Comparison of ENCODE assay signal across 8 mouse cellular contexts in the genomic region with DNA sequence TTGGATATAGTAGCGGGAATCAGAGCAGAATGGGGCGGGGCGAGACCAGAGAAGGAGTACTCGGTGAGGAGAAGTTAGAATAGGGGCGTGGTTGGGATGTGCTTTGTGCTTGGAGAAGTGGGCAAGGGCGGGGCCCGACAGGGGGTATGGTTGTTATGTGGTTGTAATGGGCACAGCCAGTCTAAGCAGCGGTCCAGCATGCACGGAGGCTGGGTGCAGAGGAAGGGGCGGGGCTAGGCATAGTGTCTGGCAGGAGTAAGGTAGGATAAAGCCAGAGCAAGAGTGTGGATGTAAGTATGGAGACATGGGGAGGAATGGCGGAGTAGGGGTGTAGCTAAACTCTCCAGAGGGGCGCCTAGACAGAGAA. TPM values are rescaled to one million over a fixed set of nuclear protein-coding genes. Genes with fewer than 3 reads are reported as not detected.
DNase-seq lines count a peak whose midpoint lies in the region; ATAC-seq and TF ChIP-seq lines count a peak whose summit lies in the region.

No protein-coding gene starts in this region.

- no peak for TF ChIP-seq CTCF in thymus, adult 2 months (IDR thresholded peaks at IDR 0.05; ENCODE audit: borderline replicate concordance, control insufficient read depth, extremely low read depth, insufficient read depth, low read length, poor library complexity)
- no peak for TF ChIP-seq CTCF in stomach, postnatal 0 days (IDR thresholded peaks at IDR 0.05; ENCODE audit: low read depth)

- peak overlapping the region; percentile 15 for H3K4me3 ChIP-seq in thymus, adult 2 months (ENCODE audit: control insufficient read depth, insufficient read depth, low read length)
- peak overlapping the region; percentile 43 for H3K4me3 ChIP-seq in limb, embryonic 15.5 days
- H3K4me3 ChIP-seq in stomach, postnatal 0 days (ENCODE audit: low read depth, low read length): peak overlapping the region; percentile 38

- peak; percentile 93 for DNase-seq in heart, adult 11 months
- no peak for DNase-seq in heart, postnatal 36 days
- DNase-seq in thymus, adult 2 months: no peak
- DNase-seq in thymus, postnatal 0 days (ENCODE audit: low spot score): no peak
- DNase-seq in stomach, postnatal 0 days (ENCODE audit: low spot score): no peak
- no peak for DNase-seq in cerebellum, adult 18-20 months
- no peak for DNase-seq in left cerebral cortex, postnatal 14 days (ENCODE audit: low spot score in 2 of 2)

- WGBS in thymus, adult 2 months: 4% methylated on average over 12 of the region's 12 CpGs
- WGBS in limb, embryonic 15.5 days: 3% methylated on average over 12 of the region's 12 CpGs
- 5% methylated on average over 12 of the region's 12 CpGs for WGBS in stomach, postnatal 0 days

- no peaks in the 10 kb centered on the region for H3K9me3 ChIP-seq in limb, embryonic 15.5 days
- H3K9me3 ChIP-seq in stomach, postnatal 0 days (ENCODE audit: control insufficient read depth, low read length): no peaks in the 10 kb centered on the region

- H3K27ac ChIP-seq in thymus, adult 2 months (ENCODE audit: control insufficient read depth, insufficient read depth, low read length): no peak overlapping the region
- no peak overlapping the region for H3K27ac ChIP-seq in limb, embryonic 15.5 days
- H3K27ac ChIP-seq in stomach, postnatal 0 days (replicated peaks): no peak overlapping the region

- TF ChIP-seq POLR2A in thymus, adult 2 months (IDR thresholded peaks at IDR 0.05; ENCODE audit: control insufficient read depth, extremely low read depth, insufficient read depth, low read length, poor library complexity): no peak

- TF ChIP-seq EP300 in stomach, postnatal 0 days (optimal IDR thresholded peaks at IDR 0.05): no peak

- intact Hi-C loops in heart, postnatal 36 days (cut with DNase I): no loop called here
- intact Hi-C loops in left cerebral cortex, postnatal 14 days (cut with DNase I): no loop called here

- peak overlapping the region; percentile 84 for H3K4me2 ChIP-seq in limb, embryonic 15.5 days
- H3K4me2 ChIP-seq in stomach, postnatal 0 days (replicated peaks; ENCODE audit: low read depth): peak overlapping the region; percentile 67

- peaks cover 12% of the 10 kb centered on the region; the same call in 1 of the 2 replicates for H3K4me1 ChIP-seq in thymus, adult 2 months (replicated peaks; ENCODE audit: control insufficient read depth, insufficient read depth, low read length)
- H3K4me1 ChIP-seq in limb, embryonic 15.5 days: peaks cover 12% of the 10 kb centered on the region
- H3K4me1 ChIP-seq in stomach, postnatal 0 days (replicated peaks; ENCODE audit: control insufficient read depth, insufficient read depth): peaks cover 3% of the 10 kb centered on the region; the same call in 1 of the 2 replicates

- peak; percentile 36 for ATAC-seq in limb, embryonic 15.5 days (ENCODE audit: insufficient number of reproducible peaks, low FRiP score, low TSS enrichment, low read depth)
- ATAC-seq in stomach, postnatal 0 days (ENCODE audit: low FRiP score, low TSS enrichment): peak; percentile 59

- H3K36me3 ChIP-seq in thymus, adult 2 months (ENCODE audit: control insufficient read depth, insufficient read depth, low read length): no peaks in the 10 kb centered on the region
- no peaks in the 10 kb centered on the region for H3K36me3 ChIP-seq in limb, embryonic 15.5 days
- H3K36me3 ChIP-seq in stomach, postnatal 0 days (ENCODE audit: control insufficient read depth, insufficient read depth, low read length): no peaks in the 10 kb centered on the region

- H3K9ac ChIP-seq in limb, embryonic 15.5 days: no peak overlapping the region
- no peak overlapping the region for H3K9ac ChIP-seq in stomach, postnatal 0 days (ENCODE audit: low read length)

- H3K27me3 ChIP-seq in thymus, adult 2 months (ENCODE audit: control insufficient read depth, insufficient read depth, low read length): no peaks in the 10 kb centered on the region; the same call in 1 of the 2 replicates
- peaks cover 29% of the 10 kb centered on the region for H3K27me3 ChIP-seq in limb, embryonic 15.5 days
- no peaks in the 10 kb centered on the region for H3K27me3 ChIP-seq in stomach, postnatal 0 days (ENCODE audit: control insufficient read depth, insufficient read depth, low read length)

RNA-seq across cellular contexts. Expression of gene Srrm3, which starts 28.8 kb away (rescaled TPM):
- total RNA-seq in heart, postnatal 36 days (2021): not detected
- 0.06 and 0.28 TPM in 2 replicates for polyA plus RNA-seq in thymus, adult 2 months (2012; rRNA removed)
- polyA plus RNA-seq in thymus, postnatal 0 days (2015; fragmentation: Nextera tagmentation; extraction: Ambion mirVana): 0.09 TPM in 1 of 2 replicates, not detected in the other
- polyA plus RNA-seq in limb, embryonic 15.5 days (2015; fragmentation: Nextera tagmentation; extraction: Ambion mirVana): 0.32 and 0.36 TPM in 2 replicates
- 0.67 TPM in 2 replicates for polyA plus RNA-seq in stomach, postnatal 0 days (2015; fragmentation: Nextera tagmentation; extraction: Ambion mirVana)
- total RNA-seq in left cerebral cortex, postnatal 14 days (2021): 10 to 100 TPM; 95.2 to 95.9 TPM

RNA-seq across cellular contexts. Expression of gene Hspb1, which starts 52.2 kb away (rescaled TPM):
- 100 to 1,000 TPM; 406 to 459 TPM for total RNA-seq in heart, postnatal 36 days (2021)
- 73.6 and 96.8 TPM in 2 replicates for polyA plus RNA-seq in thymus, adult 2 months (2012; rRNA removed)
- polyA plus RNA-seq in thymus, postnatal 0 days (2015; fragmentation: Nextera tagmentation; extraction: Ambion mirVana): 23.7 and 29.1 TPM in 2 replicates
- 1,190 and 1,326 TPM in 2 replicates for polyA plus RNA-seq in limb, embryonic 15.5 days (2015; fragmentation: Nextera tagmentation; extraction: Ambion mirVana)
- polyA plus RNA-seq in stomach, postnatal 0 days (2015; fragmentation: Nextera tagmentation; extraction: Ambion mirVana): 1,235 and 1,355 TPM in 2 replicates
- 1 to 10 TPM; 6.9 to 9.4 TPM for total RNA-seq in left cerebral cortex, postnatal 14 days (2021)

RNA-seq across cellular contexts. Expression of gene Mdh2, which starts 57.2 kb away (rescaled TPM):
- 1,000 to 10,000 TPM; 1,890 to 1,983 TPM for total RNA-seq in heart, postnatal 36 days (2021)
- polyA plus RNA-seq in thymus, adult 2 months (2012; rRNA removed): 619 and 638 TPM in 2 replicates
- polyA plus RNA-seq in thymus, postnatal 0 days (2015; fragmentation: Nextera tagmentation; extraction: Ambion mirVana): 525 and 570 TPM in 2 replicates
- polyA plus RNA-seq in limb, embryonic 15.5 days (2015; fragmentation: Nextera tagmentation; extraction: Ambion mirVana): 435 and 486 TPM in 2 replicates
- 445 and 469 TPM in 2 replicates for polyA plus RNA-seq in stomach, postnatal 0 days (2015; fragmentation: Nextera tagmentation; extraction: Ambion mirVana)
- total RNA-seq in left cerebral cortex, postnatal 14 days (2021): 100 to 1,000 TPM; 472 to 478 TPM

RNA-seq across cellular contexts. Expression of gene Styxl1, which starts 57.3 kb away (rescaled TPM):
- not detected for total RNA-seq in heart, postnatal 36 days (2021)
- 0.33 and 0.57 TPM in 2 replicates for polyA plus RNA-seq in thymus, adult 2 months (2012; rRNA removed)
- polyA plus RNA-seq in thymus, postnatal 0 days (2015; fragmentation: Nextera tagmentation; extraction: Ambion mirVana): 0.83 and 0.96 TPM in 2 replicates
- 0.14 TPM in 2 replicates for polyA plus RNA-seq in limb, embryonic 15.5 days (2015; fragmentation: Nextera tagmentation; extraction: Ambion mirVana)
- polyA plus RNA-seq in stomach, postnatal 0 days (2015; fragmentation: Nextera tagmentation; extraction: Ambion mirVana): 0.10 and 0.27 TPM in 2 replicates
- total RNA-seq in left cerebral cortex, postnatal 14 days (2021): not detected

Comparison
In these comparisons a context has a peak if more than half of its experiments do, and no peak if none do; other contexts are left out.
1. RNA of gene Hspb1, which starts 52.2 kb away (polyA plus RNA-seq): 1,235 to 1,355 TPM in stomach, postnatal 0 days and 1,190 to 1,326 TPM in limb, embryonic 15.5 days; 73.6 to 96.8 TPM in thymus, adult 2 months and 23.7 to 29.1 TPM in thymus, postnatal 0 days; every median in the first group is over 10 times any median in the second.
2. Peak in every context shown above with its lines, with median percentiles within 50 percentile points of each other: H3K4me3 ChIP-seq.